In the genomic region with DNA sequence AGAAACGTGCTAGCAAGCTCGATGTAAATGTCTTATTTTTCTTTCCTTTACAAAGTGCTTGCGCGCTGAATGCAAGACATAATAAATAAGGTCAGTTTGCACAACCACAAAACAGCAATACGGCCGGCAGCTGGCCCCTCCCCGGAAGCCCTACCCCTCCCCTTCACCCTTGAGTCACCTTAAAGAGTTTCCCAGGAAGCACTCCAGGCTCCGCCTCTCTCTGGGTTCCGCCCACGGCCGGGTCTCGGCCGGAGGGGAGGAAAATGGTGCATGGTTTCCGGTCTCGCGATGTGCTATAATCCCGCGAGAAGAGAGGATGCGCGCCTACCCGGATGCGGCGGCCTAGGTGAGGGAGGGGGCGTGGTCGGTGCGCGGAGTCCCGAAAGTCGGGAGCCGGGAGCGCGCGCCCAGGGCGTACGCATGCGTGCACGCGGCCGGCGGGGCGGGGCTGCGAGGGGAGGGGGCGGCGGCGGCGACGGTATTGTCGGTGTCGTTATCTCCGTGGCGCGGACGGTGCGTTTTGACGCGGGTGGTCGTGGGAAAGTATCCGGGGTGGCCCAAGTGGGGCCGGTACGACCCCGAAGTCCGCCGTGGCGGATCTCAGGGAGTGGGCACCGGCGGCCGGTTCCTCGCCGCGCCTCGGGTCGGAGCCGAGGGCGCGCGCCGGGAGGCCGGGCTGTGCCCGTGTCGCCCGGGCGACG, we compare ENCODE assay signal across 8 mouse cellular contexts. TPM values are rescaled to one million over a fixed set of nuclear protein-coding genes. Genes with fewer than 3 reads are reported as not detected.
A peak's percentile ranks its signal among the peaks of the same experiment; 100 is the strongest.
DNase-seq lines count a peak whose midpoint lies in the region; ATAC-seq lines count a peak whose summit lies in the region.

A gene (minus strand): TSS at position 281 of the 701 bp plus-strand sequence.
A gene (plus strand): TSS at position 313 of the 701 bp plus-strand sequence.

- peak; percentile 99 for DNase-seq in adipocyte (ENCODE audit: low spot score)
- DNase-seq in embryo, embryonic 10 days (ENCODE audit: low spot score) = peak; percentile 99
- peak; percentile 99 for DNase-seq in gastrocnemius, postnatal 10 days
- DNase-seq in induced T-regulatory cell, adult 2 months (ENCODE audit: low read depth) = peak; percentile 100
- DNase-seq in left cerebral cortex, adult 9 months (ENCODE audit: low spot score in 2 of 2) = peak; percentile 97 to 99
- peak; percentile 100 for DNase-seq in right cerebral cortex, postnatal 14 days
- peak; percentile 99 to 100 for DNase-seq in urinary bladder, postnatal 36 days (ENCODE audit: low spot score in 2 of 2)

- peak; percentile 94 for ATAC-seq in megakaryocyte progenitor cell, adult 5-6 weeks (replicated peaks; ENCODE audit: poor library complexity)

RNA-seq across cellular contexts. Expression of the first gene that starts in this region (rescaled TPM):
- 10 to 100 TPM; 29.9 to 33.6 TPM for total RNA-seq in gastrocnemius, postnatal 10 days (2021)
- total RNA-seq in megakaryocyte progenitor cell, adult 5-6 weeks (2015) = 44.3 and 45.6 TPM in 2 replicates
- 46.6 and 55.7 TPM in 2 replicates for total RNA-seq in megakaryocyte progenitor cell, adult 5-6 weeks (2017)

RNA-seq across cellular contexts. Expression of the second gene that starts in this region (rescaled TPM):
- 10 to 100 TPM; 27.7 to 34.8 TPM for total RNA-seq in gastrocnemius, postnatal 10 days (2021)
- total RNA-seq in megakaryocyte progenitor cell, adult 5-6 weeks (2015) = 59.8 and 66.4 TPM in 2 replicates
- 35.5 and 42.6 TPM in 2 replicates for total RNA-seq in megakaryocyte progenitor cell, adult 5-6 weeks (2017)

Comparison
In these comparisons a context has a peak if more than half of its experiments do, and no peak if none do; other contexts are left out.
1. Peak in every context shown above with its lines: DNase-seq and ATAC-seq.